Mouse (Mus musculus): Measurements from ENCODE around the gene Mrpl17. TPM values are rescaled to one million over a fixed set of nuclear protein-coding genes. Genes with fewer than 3 reads are reported as not detected.

Mrpl17 gene
- total RNA-seq, 2 experiments from 2014 or later = 81.9 to 143 TPM

Other genes with a start within 250 kb of the Mrpl17 start
- gene Apbb1, start 229.4 kb downstream of the Mrpl17 start, total RNA-seq (2014; fragmentation: Nextera tagmentation) = 0.81 TPM in 1 of 2 replicates, not detected in the other
- gene Apbb1, start 229.4 kb downstream of the Mrpl17 start, total RNA-seq (2017) = 0.05 TPM in 1 of 2 replicates, not detected in the other
- not detected in 2 replicates for gene Hpx, start 211.0 kb downstream of the Mrpl17 start, total RNA-seq (2014; fragmentation: Nextera tagmentation)
- gene Hpx, start 211.0 kb downstream of the Mrpl17 start, total RNA-seq (2017) = not detected in 2 replicates
- gene Trim3, start 177.5 kb downstream of the Mrpl17 start, total RNA-seq (2014; fragmentation: Nextera tagmentation) = 1.7 and 5.4 TPM in 2 replicates
- gene Trim3, start 177.5 kb downstream of the Mrpl17 start, total RNA-seq (2017) = 1.4 and 5.0 TPM in 2 replicates
- gene Timm10b, start 171.0 kb downstream of the Mrpl17 start, total RNA-seq (2014; fragmentation: Nextera tagmentation) = 39.1 and 49.7 TPM in 2 replicates
- gene Timm10b, start 171.0 kb downstream of the Mrpl17 start, total RNA-seq (2017) = 72.1 and 77.6 TPM in 2 replicates
- gene Arfip2, start 170.7 kb downstream of the Mrpl17 start, total RNA-seq (2014; fragmentation: Nextera tagmentation) = 23.8 and 31.4 TPM in 2 replicates
- gene Arfip2, start 170.7 kb downstream of the Mrpl17 start, total RNA-seq (2017) = 47.1 and 85.6 TPM in 2 replicates
- gene Gm45799, start 170.5 kb downstream of the Mrpl17 start, total RNA-seq (2014; fragmentation: Nextera tagmentation) = 28.7 TPM in 1 of 2 replicates, not detected in the other
- gene Gm45799, start 170.5 kb downstream of the Mrpl17 start, total RNA-seq (2017) = 0.99 TPM in 1 of 2 replicates, not detected in the other
- 0.45 and 3.7 TPM in 2 replicates for gene Dnhd1, start 160.3 kb downstream of the Mrpl17 start, total RNA-seq (2014; fragmentation: Nextera tagmentation)
- gene Dnhd1, start 160.3 kb downstream of the Mrpl17 start, total RNA-seq (2017) = 0.13 and 1.2 TPM in 2 replicates
- 167 and 168 TPM in 2 replicates for gene Ilk, start 74.5 kb downstream of the Mrpl17 start, total RNA-seq (2014; fragmentation: Nextera tagmentation)
- 81.6 and 87.8 TPM in 2 replicates for gene Ilk, start 74.5 kb downstream of the Mrpl17 start, total RNA-seq (2017)
- 35.7 and 68.6 TPM in 2 replicates for gene Rrp8, start 73.7 kb downstream of the Mrpl17 start, total RNA-seq (2014; fragmentation: Nextera tagmentation)
- gene Rrp8, start 73.7 kb downstream of the Mrpl17 start, total RNA-seq (2017) = 35.7 and 40.9 TPM in 2 replicates
- 221 and 237 TPM in 2 replicates for gene Taf10, start 66.7 kb downstream of the Mrpl17 start, total RNA-seq (2014; fragmentation: Nextera tagmentation)
- 207 and 251 TPM in 2 replicates for gene Taf10, start 66.7 kb downstream of the Mrpl17 start, total RNA-seq (2017)
- gene Tpp1, start 58.9 kb downstream of the Mrpl17 start, total RNA-seq (2014; fragmentation: Nextera tagmentation) = 46.8 and 52.4 TPM in 2 replicates
- 18.5 and 26.1 TPM in 2 replicates for gene Tpp1, start 58.9 kb downstream of the Mrpl17 start, total RNA-seq (2017)
- gene Dchs1, start 23.4 kb downstream of the Mrpl17 start, total RNA-seq (2014; fragmentation: Nextera tagmentation) = not detected in 2 replicates
- gene Dchs1, start 23.4 kb downstream of the Mrpl17 start, total RNA-seq (2017) = not detected in 2 replicates
- gene Gm4070, start 142.9 kb upstream of the Mrpl17 start, total RNA-seq (2014; fragmentation: Nextera tagmentation) = 28.2 and 59.8 TPM in 2 replicates
- gene Gm4070, start 142.9 kb upstream of the Mrpl17 start, total RNA-seq (2017) = 52.7 and 67.9 TPM in 2 replicates